Mouse (Mus musculus): ENCODE measurements around the gene Ubtf. TPM values are rescaled to one million over a fixed set of nuclear protein-coding genes. Genes with fewer than 3 reads are reported as not detected.
A peak's percentile ranks its signal among the peaks of the same experiment; 100 is the strongest.
"Not testable (repeated sequence)": the region's sequence is repeated elsewhere in the genome, so short reads cannot be mapped to it uniquely, and the experiment has no call there.

Gene Ubtf
- polyA plus RNA-seq, 1 experiment from 2014 or later = 90.3 TPM

- Histone ChIP-seq H3K27ac (no peak overlapping the region), H3K27me3 (no peaks in the 10 kb centered on the region), H3K4me3 (replicated peaks) (no peak overlapping the region), H3K9ac (replicated peaks) (no peak overlapping the region), H3K4me1 (replicated peaks) (peaks cover 35% of the 10 kb centered on the region), H3K4me2 (replicated peaks) (no peak overlapping the region), H3K9me3 (no peaks in the 10 kb centered on the region), H3K36me3 (peaks cover 61% of the 10 kb centered on the region)
- WGBS = 89% methylated on average over 8 of the region's 8 CpGs
- ATAC-seq = no peak
These were observed 31.3 kb downstream of the Ubtf start for GRCm38 (mm10) chr11:102288027-102288804.

- Histone ChIP-seq H3K4me2 (replicated peaks) (no peak overlapping the region), H3K9me3 (no peaks in the 10 kb centered on the region), H3K4me3 (replicated peaks) (no peak overlapping the region), H3K4me1 (replicated peaks) (peaks cover 35% of the 10 kb centered on the region), H3K9ac (replicated peaks) (peak overlapping the region; percentile 32; the same call in 1 of the 2 replicates), H3K27me3 (no peaks in the 10 kb centered on the region), H3K27ac (no peak overlapping the region), H3K36me3 (peaks cover 53% of the 10 kb centered on the region)
- WGBS = 88% methylated on average over 8 of the region's 8 CpGs
- ATAC-seq = no peak
These were observed 32.1 kb downstream of the Ubtf start for GRCm38 (mm10) chr11:102287485-102287884.

- peaks cover 32% of the 10 kb centered on the region for H3K4me1 ChIP-seq (replicated peaks)
- ATAC-seq = peak; percentile 69
- H3K9ac ChIP-seq (replicated peaks) = peak overlapping the region; percentile 87
- peaks cover 31% of the 10 kb centered on the region for H3K36me3 ChIP-seq
- peak overlapping the region; percentile 85 for H3K27ac ChIP-seq
- 6% methylated on average over 31 of the region's 31 CpGs for WGBS
- no peaks in the 10 kb centered on the region for H3K27me3 ChIP-seq
- peak overlapping the region; percentile 74 for H3K4me3 ChIP-seq (replicated peaks)
- peak overlapping the region; percentile 83 for H3K4me2 ChIP-seq (replicated peaks)
- H3K9me3 ChIP-seq = no peaks in the 10 kb centered on the region
These were observed 34.3 kb downstream of the Ubtf start for GRCm38 (mm10) chr11:102285095-102285834.

GRCm38 (mm10) chr11:102284501-102285094 lies 34.9 kb downstream of the Ubtf start, which contains the start of gene Tmub2:
Gene Tmub2, plus strand, starts transcription at chr11:102284931.
- peaks cover 32% of the 10 kb centered on the region for H3K4me1 ChIP-seq (replicated peaks)
- H3K27ac ChIP-seq = peak within 1 kb of the TSS; percentile 85
- peak; percentile 89 for ATAC-seq
- H3K9ac ChIP-seq (replicated peaks) = peak within 1 kb of the TSS; percentile 87
- no peaks in the 10 kb centered on the region for H3K27me3 ChIP-seq
- H3K36me3 ChIP-seq = peaks cover 26% of the 10 kb centered on the region
- H3K4me3 ChIP-seq (replicated peaks) = peak within 1 kb of the TSS; percentile 74
- no peaks in the 10 kb centered on the region for H3K9me3 ChIP-seq
- H3K4me2 ChIP-seq (replicated peaks) = peak within 1 kb of the TSS; percentile 83
- WGBS = under 1% methylated on average over 32 of the region's 32 CpGs

GRCm38 (mm10) chr11:102283922-102284321 lies 35.6 kb downstream of the Ubtf start:
- H3K9ac ChIP-seq (replicated peaks) = no peak overlapping the region
- peak overlapping the region; percentile 74 for H3K4me3 ChIP-seq (replicated peaks)
- peaks cover 26% of the 10 kb centered on the region for H3K4me1 ChIP-seq (replicated peaks)
- H3K4me2 ChIP-seq (replicated peaks) = peak overlapping the region; percentile 83
- no peaks in the 10 kb centered on the region for H3K9me3 ChIP-seq
- no peaks in the 10 kb centered on the region for H3K27me3 ChIP-seq
- 90% methylated on average over 6 of the region's 6 CpGs for WGBS
- peak overlapping the region; percentile 85 for H3K27ac ChIP-seq
- peaks cover 19% of the 10 kb centered on the region for H3K36me3 ChIP-seq
- 0 out of 2 replicates have a peak, but pooled peaks have one; percentile 25 for ATAC-seq

- not testable (repeated sequence) for H3K4me3 ChIP-seq (replicated peaks); H3K9ac ChIP-seq (replicated peaks); ATAC-seq; H3K4me2 ChIP-seq (replicated peaks); H3K36me3 ChIP-seq; H3K27ac ChIP-seq; H3K9me3 ChIP-seq
- 69% methylated on average over 6 of the region's 6 CpGs for WGBS
- H3K4me1 ChIP-seq (replicated peaks) = peaks cover 12% of the 10 kb centered on the region
- peaks cover 20% of the 10 kb centered on the region for H3K27me3 ChIP-seq
These were observed 39.3 kb downstream of the Ubtf start for GRCm38 (mm10) chr11:102280267-102280666.

GRCm38 (mm10) chr11:102279595-102279994 lies 39.9 kb downstream of the Ubtf start:
- WGBS = 92% methylated on average over 3 of the region's 3 CpGs
- H3K9ac ChIP-seq (replicated peaks) = no peak overlapping the region
- no peak overlapping the region for H3K4me2 ChIP-seq (replicated peaks)
- H3K9me3 ChIP-seq = no peaks in the 10 kb centered on the region
- no peak overlapping the region for H3K4me3 ChIP-seq (replicated peaks)
- ATAC-seq = no peak
- H3K27me3 ChIP-seq = peaks cover 23% of the 10 kb centered on the region
- H3K36me3 ChIP-seq = no peaks in the 10 kb centered on the region
- H3K4me1 ChIP-seq (replicated peaks) = peaks cover 11% of the 10 kb centered on the region
- no peak overlapping the region for H3K27ac ChIP-seq

GRCm38 (mm10) chr11:102277754-102278153 lies 41.8 kb downstream of the Ubtf start:
- WGBS = 57% methylated on average over 7 of the region's 12 CpGs

GRCm38 (mm10) chr11:102276411-102276915 lies 43.1 kb downstream of the Ubtf start:
- under 1% methylated on average over 33 of the region's 33 CpGs for WGBS

More at GRCm38 (mm10) chr11:102277754-102278153, 41.8 kb downstream of the Ubtf start:
- Histone ChIP-seq H3K4me3 (replicated peaks) (no peak overlapping the region), H3K27ac (no peak overlapping the region), H3K36me3 (no peaks in the 10 kb centered on the region), H3K4me1 (replicated peaks) (peaks cover 11% of the 10 kb centered on the region), H3K27me3 (peaks cover 23% of the 10 kb centered on the region), H3K4me2 (replicated peaks) (no peak overlapping the region), H3K9ac (replicated peaks) (no peak overlapping the region), H3K9me3 (no peaks in the 10 kb centered on the region)
- no peak for ATAC-seq

GRCm38 (mm10) chr11:102268520-102269244 lies 50.9 kb downstream of the Ubtf start, which contains the start of gene Asb16:
Gene Asb16, plus strand, starts transcription at chr11:102268743.
- H3K27me3 ChIP-seq = no peaks in the 10 kb centered on the region
- H3K4me2 ChIP-seq (replicated peaks) = no peak within 1 kb of the TSS
- no peak within 1 kb of the TSS for H3K9ac ChIP-seq (replicated peaks)
- no peaks in the 10 kb centered on the region for H3K36me3 ChIP-seq
- no peak within 1 kb of the TSS for H3K4me3 ChIP-seq (replicated peaks)
- H3K4me1 ChIP-seq (replicated peaks) = 0 out of 2 replicates have a peak, but pooled peaks cover 5% of the 10 kb centered on the region
- WGBS = 86% methylated on average over 12 of the region's 12 CpGs
- H3K9me3 ChIP-seq = no peaks in the 10 kb centered on the region
- no peak within 1 kb of the TSS for H3K27ac ChIP-seq
- ATAC-seq = no peak

More at GRCm38 (mm10) chr11:102276411-102276915, 43.1 kb downstream of the Ubtf start:
- H3K9me3 ChIP-seq = no peaks in the 10 kb centered on the region
- H3K9ac ChIP-seq (replicated peaks) = peak overlapping the region; percentile 67
- H3K27me3 ChIP-seq = peaks cover 23% of the 10 kb centered on the region
- 0 out of 2 replicates have a peak overlapping the region, but pooled peaks have one; percentile 5 for H3K27ac ChIP-seq
- H3K36me3 ChIP-seq = no peaks in the 10 kb centered on the region
- H3K4me3 ChIP-seq (replicated peaks) = peak overlapping the region; percentile 36
- H3K4me1 ChIP-seq (replicated peaks) = peaks cover 11% of the 10 kb centered on the region
- peak; percentile 79 for ATAC-seq
- peak overlapping the region; percentile 80 for H3K4me2 ChIP-seq (replicated peaks)

- H3K4me2 ChIP-seq (replicated peaks) = no peak overlapping the region
- H3K27me3 ChIP-seq = no peaks in the 10 kb centered on the region
- 8% methylated on average over 11 of the region's 11 CpGs for WGBS
- H3K9me3 ChIP-seq = no peaks in the 10 kb centered on the region
- peak; percentile 82 for ATAC-seq
- H3K4me3 ChIP-seq (replicated peaks) = no peak overlapping the region
- no peak overlapping the region for H3K27ac ChIP-seq
- H3K4me1 ChIP-seq (replicated peaks) = 0 out of 2 replicates have a peak, but pooled peaks cover 5% of the 10 kb centered on the region
- peaks cover 2% of the 10 kb centered on the region; the same call in 1 of the 2 replicates for H3K36me3 ChIP-seq
- H3K9ac ChIP-seq (replicated peaks) = no peak overlapping the region
These were observed 52.1 kb downstream of the Ubtf start for GRCm38 (mm10) chr11:102267480-102267879.

Measured in midbrain, embryonic 13.5 days (tissue).